Mouse (Mus musculus): ENCODE measurements around the gene Methig1. TPM values are rescaled to one million over a fixed set of nuclear protein-coding genes. Genes with fewer than 3 reads are reported as not detected.
"Not testable (repeated sequence)": the region's sequence is repeated elsewhere in the genome, so short reads cannot be mapped to it uniquely, and the experiment has no call there.

Methig1 gene
- total RNA-seq, 2 experiments from 2014 or later: not detected

DNA sequence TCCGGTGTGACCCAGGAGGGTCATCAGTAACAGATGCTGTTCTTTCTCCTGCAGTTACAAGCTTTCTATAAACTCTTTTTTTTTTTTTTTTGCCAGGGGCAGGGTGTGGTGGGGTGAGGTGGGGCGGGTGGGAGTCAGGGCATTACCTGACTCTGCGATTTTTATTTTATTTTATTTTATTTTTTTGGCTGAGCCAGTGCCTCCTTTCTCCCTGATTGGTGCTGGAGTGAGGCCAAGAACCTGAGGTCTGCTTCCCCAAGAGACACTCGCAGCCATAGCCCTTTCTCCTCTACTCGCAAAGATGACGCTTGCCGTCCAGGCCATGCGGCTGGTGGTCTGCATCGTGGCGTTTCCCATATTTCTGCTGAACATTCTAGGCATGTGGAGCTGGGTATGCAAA lies 18.3 kb upstream of the Methig1 start, which contains the start of gene Mettl7a3:
Gene Mettl7a3 (plus strand): TSS at position 301 of the 400 bp plus-strand sequence.
- no peak for DNase-seq (ENCODE audit: low spot score in 2 of 2)
- intact Hi-C loops (cut with DNase I): no loop called here

DNA sequence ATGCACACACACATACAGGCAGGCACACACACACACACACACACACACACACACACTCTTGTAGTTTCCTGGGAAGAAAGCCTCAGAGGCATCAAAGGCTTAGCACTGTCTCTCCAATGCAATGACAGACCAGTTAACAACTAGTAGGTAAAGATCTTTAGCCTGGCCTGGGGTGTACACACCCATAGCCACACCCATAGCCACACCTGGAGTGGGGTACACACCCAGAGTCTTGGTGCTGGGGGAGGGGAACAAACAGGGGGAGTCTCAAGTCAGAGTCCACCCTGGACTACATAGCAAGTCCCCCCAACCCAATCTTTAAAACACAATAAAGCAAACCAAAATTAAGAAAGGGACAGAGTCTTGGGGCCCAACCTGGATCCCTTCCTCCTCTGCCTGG lies 15.6 kb upstream of the Methig1 start:
- DNase-seq (ENCODE audit: low spot score in 2 of 2); intact Hi-C loops (cut with DNase I): not testable (repeated sequence)

DNA sequence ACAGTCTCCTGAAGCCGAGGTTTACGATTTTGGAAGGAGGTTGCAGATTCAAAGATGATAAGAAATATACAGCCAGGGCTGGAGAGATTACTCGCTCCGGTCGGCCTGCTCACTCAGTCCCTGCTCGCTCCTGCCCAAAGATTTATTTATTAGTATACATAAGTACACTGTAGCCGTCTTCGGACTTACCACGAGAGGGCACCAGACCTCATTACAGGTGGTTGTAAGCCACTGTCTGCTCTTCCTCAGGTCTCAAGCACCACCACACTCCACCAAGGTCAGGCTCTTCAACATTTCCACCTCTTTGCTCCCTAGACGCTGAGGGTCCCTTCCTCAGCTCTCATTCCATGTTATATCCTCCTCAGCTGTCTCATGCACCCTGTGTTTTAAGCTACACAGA lies 15.1 kb upstream of the Methig1 start:
- DNase-seq (ENCODE audit: low spot score in 2 of 2): peak in 1 of 2 experiments; percentile 20
- intact Hi-C loops (cut with DNase I): not testable (repeated sequence)

DNA sequence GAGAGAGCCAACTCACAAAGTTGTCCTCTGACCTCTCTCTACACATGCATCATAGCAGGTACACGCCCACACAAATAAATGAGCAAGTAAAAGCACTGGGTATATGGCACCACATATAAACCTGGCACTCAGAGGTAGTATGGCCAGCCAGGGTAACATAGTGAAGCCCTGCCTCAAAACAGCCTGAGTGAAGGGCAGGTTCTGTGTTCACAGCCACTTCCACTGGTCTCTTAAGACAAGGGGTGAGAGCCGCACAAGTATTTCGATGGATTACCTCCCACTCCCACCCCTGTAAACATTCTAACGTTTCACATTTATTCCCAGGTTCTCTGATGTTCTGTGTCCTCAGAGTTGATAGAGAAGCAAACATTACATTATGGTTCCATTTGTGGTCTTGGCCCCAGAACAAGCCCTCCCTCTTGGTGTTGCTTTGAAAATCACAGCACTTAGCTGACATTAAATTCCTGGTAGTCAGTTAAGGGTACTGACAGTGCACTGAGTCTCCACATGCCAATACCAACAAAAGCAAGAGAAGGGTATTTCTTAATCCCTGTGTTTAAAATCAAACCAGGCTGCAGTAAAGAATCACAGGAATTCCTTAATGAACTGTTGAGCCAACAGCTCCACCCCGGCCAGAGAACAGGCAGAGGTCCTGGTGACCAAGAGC lies 11.5 kb upstream of the Methig1 start:
- DNase-seq (ENCODE audit: low spot score in 2 of 2); intact Hi-C loops (cut with DNase I): not testable (repeated sequence)

DNA sequence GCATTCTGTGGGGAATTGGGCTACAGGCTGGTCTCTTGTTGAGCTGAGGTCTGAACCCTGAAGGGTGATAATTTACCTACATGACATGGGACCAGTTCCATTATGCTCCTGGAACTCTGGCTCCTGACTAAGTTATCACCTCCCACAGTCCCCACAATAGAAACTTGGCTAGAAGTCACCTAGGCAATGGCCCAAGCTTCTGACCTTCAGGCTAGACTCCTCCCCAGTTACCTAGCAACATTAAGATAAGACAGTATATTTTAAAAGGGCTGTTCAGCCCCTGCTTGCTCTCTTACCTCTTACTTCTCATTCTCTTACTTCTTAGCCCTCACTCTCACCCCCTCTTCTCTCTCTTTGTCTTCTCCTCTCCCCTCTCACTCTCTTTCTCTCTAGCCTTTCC lies 7.5 kb upstream of the Methig1 start:
- intact Hi-C loops (cut with DNase I): no loop called here

DNA sequence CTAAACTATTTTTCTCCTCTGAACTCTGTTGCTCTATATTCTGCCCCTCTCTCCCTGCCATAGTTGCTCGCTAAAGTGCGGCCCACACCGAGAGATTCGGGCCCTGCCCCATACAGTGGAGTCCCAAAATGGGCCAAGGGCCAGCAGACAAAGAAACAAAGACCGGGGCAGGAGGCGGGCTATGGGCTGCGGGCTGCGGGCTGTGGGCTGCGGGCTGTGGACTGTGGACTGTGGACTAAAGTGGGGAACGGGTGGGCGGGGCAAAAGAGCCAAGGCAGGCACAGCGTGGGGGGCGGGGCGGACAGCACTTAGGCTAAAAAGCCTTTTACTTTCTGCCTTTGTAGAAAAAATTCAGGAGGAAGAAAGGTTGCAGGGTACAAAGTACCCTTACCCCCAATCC lies 6.2 kb upstream of the Methig1 start:
- intact Hi-C loops (cut with DNase I): no loop called here
- no peak for DNase-seq (ENCODE audit: low spot score in 2 of 2)

More for the DNA sequence above, 7.5 kb upstream of the Methig1 start:
- no peak for DNase-seq (ENCODE audit: low spot score in 2 of 2)

DNA sequence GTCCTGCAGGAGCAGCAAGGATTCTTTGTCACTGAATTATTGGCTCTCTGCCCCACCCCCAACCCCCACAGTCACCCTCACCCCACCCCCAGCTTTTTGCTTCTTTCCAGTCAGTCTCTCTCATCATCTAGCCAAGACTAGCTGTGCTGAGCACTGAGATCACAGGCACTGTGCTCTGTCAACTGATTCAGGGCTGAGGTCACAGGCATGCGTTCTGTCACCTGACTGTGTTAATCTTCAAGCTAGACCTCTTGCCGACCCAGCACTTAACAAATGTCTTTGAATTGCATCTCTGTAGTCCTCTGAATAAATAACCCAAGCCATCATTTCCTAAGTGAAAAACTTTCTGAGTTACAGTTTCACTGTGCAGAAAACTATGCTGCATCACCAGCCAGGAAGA lies 3.5 kb upstream of the Methig1 start:
- no peak for DNase-seq (ENCODE audit: low spot score in 2 of 2)
- intact Hi-C loops (cut with DNase I): no loop called here

DNA sequence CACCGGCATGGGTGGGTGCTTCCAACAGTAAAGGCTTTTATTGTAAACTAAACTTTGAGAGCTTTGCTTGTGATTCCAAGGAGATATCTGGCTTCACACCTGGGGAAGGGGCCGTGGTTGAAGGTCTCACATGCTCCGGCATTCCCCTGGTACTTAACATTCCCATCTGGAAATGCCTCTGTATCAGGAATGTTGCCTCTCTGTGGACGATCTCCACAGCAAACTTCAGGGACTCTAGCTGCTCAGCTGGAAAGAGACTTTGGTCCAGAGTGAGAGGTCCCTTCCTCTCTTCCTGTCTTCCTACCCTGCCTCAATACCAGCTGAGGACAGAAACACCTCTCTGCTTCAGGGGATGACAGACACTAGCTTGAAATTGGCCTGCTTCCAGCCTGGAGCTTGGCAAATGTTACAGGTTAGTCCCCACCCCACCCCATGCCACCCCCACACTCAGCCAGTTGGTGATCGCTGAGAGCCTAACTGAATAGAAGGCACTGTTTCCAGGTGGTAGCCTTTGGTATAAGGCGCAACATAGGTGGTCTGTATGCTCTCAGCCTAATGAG lies 1.4 kb upstream of the Methig1 start:
- DNase-seq (ENCODE audit: low spot score in 2 of 2): no peak
- intact Hi-C loops (cut with DNase I): no loop called here

DNA sequence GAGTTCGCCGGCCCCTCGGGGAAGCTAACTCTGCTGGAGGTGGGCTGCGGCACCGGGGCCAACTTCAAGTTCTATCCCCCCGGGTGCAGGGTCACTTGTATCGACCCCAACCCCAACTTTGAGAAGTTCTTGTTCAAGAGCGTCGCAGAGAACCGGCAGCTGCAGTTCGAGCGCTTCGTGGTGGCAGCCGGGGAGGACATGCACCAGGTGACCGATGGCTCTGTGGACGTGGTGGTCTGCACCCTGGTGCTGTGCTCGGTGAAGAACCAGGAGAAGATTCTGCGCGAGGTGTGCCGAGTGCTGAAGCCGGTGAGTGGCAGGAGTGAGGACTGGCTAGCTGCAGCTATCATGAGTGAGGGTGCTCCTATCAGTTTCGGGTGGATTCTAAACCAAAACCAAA lies 450 bp downstream of the Methig1 start:
- intact Hi-C loops (cut with DNase I): not testable (repeated sequence)

DNA sequence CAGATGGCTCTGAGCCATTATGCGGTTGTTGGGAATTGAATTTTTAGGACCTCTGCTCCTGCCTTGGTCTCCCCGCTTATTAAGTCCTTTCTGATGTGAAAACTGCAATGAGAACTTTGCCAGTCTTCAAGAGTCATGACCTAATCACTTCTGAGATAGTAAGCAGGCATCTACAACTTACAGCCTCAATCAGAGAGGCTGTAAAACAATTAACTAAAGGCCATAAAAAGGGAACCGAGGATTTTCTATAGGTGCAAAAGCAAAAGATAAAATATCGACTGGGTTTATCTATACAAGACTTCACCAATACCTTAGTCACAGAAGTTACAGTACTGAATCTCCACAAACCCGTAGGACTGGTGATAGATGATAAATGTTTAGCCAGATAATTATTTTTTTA lies 2.9 kb downstream of the Methig1 start:
- intact Hi-C loops (cut with DNase I): no loop called here
- no peak for DNase-seq (ENCODE audit: low spot score in 2 of 2)

More for the DNA sequence above, 450 bp downstream of the Methig1 start:
- not testable (repeated sequence) for DNase-seq (ENCODE audit: low spot score in 2 of 2)

DNA sequence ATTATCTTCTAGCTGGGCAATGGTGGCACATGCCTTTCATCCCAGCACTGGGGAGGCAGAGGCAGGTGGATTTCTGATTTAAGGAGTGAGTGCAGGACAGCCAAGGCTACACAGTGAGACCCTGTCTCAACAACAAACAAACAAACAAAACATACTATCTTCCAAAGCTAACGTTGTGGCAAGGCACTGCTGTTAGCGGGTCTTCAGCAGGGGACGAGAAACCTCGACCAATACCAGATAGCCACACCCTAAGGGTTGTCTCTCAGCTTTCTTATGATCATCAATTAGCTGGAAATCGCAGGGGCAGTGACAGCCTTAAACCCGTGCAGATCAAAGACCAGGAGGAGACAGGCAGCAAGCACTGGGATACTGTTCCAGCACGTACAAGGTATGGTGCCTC lies 11.3 kb downstream of the Methig1 start, which contains the start of gene Higd1c:
Gene Higd1c (plus strand): TSS at position 301 of the 400 bp plus-strand sequence.
- DNase-seq (ENCODE audit: low spot score in 2 of 2): no peak
- intact Hi-C loops (cut with DNase I): no loop called here

DNA sequence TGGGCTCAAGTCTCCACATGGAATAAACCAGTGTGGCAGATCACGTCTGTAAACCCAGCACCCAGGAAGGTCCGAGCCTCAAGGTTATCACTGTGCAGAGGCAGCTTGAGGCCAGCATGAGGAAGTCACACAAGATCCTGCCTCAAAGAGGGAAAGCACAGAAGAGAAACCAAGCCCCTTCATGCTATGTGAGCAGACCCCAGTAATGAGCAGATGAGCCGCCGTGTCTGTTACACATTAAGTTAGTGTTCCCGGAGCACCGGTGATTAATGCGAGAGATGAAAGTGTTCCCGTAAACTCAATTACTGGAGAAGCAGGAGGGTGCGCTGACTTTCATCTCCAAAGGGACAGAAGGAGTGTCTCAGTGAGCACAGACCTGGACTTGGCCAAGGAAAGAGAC lies 13.0 kb downstream of the Methig1 start:
- DNase-seq (ENCODE audit: low spot score in 2 of 2); intact Hi-C loops (cut with DNase I): not testable (repeated sequence)

DNA sequence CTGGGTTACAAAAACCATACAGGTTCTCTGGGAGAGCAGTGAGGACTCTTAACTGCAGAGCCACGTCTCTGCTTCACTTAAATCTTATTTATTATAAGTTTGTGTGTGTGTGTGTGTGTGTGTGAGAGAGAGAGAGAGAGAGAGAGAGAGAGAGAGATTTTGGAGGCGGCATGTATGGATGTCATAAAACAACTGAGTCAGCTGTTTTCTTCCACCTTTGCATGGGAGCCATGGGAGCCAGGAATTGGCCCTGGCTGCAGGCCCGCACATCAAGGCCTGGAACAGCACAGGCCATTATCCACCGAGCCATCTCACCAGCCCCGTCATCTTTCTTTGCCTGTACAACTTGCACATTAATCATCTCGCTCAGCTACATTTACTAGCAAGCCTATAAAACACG lies 14.2 kb downstream of the Methig1 start:
- DNase-seq (ENCODE audit: low spot score in 2 of 2): no peak
- intact Hi-C loops (cut with DNase I): no loop called here

DNA sequence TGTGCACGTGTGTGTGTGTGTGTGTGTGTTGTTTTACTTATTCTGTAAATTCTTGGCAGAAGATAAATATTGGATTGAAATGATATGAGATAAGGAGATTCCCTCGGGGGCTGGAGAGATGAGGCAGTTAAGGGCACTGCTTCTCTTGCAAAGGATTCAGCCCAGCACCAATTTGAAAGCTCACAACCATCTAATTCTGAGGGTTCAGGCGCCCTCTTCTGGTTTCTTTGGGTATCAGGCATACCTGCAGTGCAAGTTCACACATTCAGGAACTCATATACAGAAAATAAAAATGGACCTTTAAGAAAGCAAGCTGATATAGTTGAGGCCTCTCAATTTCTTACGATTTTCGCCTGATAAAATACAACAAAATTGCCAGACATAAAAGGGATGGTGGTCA lies 22.1 kb downstream of the Methig1 start:
- intact Hi-C loops (cut with DNase I): loop anchor here (5.0 kb wide), 1 partner anchor 113 kb away; no protein-coding TSS in a partner anchor

DNA sequence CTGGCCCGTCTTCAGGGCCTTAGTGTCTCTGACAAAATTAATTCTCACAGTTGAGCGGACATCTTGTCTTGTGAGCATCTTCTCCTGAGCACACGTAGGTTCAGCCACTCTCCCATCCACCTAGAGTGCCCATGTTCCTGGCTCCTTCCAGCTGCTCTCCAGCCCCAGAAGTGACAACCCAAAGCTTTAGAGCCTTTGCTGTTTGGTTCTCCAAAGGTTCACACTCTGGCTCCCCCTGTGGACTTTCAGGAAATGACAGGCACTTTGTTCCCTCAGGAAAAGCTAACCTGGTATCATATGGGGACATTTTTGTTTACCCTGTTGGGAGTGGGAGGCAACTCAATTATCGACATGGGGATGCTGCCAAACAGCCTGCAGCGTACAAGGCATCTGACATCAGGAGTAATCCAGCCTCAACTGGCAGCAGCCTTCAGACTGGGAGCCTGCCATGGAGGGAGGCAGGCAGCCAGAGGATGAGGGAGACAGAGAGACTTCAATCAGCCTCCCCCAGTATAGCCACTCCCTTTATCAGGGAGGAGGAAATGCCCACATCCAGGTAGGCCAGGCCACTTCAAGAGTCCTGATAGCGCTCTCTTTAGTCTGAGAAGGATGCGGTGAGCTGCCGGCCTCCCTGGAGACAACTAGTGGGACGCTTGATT lies 25.0 kb downstream of the Methig1 start:
- DNase-seq (ENCODE audit: low spot score in 2 of 2): not testable (repeated sequence)
- intact Hi-C loops (cut with DNase I): loop anchor here (5.0 kb wide), 1 partner anchor 116 kb away; no protein-coding TSS in a partner anchor

More for the DNA sequence above, 22.1 kb downstream of the Methig1 start:
- peak; percentile 49 to 57 for DNase-seq (ENCODE audit: low spot score in 2 of 2)

DNA sequence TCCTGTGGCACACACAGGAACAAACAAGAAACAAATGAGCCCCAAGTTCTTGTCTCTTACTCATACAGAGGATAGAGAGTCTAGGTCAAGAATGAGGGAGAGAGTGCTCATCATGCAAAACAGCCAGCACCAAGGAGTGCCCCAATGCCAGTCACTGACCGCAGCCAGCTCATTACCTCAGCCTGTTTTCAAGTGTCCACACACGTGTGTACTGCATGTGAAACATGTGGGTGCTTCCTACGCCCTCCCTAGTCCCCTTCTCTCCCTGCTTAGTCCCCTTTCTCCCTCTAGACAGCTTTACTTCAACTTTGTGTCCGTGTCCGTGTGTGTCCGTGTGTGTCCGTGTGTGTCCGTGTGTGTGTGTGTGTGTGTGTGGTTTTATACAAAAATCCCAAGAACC lies 26.7 kb downstream of the Methig1 start:
- no peak for DNase-seq (ENCODE audit: low spot score in 2 of 2)
- intact Hi-C loops (cut with DNase I): loop anchor here (5.0 to 10.0 kb wide), 2 partner anchors 75 to 117 kb away; no protein-coding TSS in a partner anchor

DNA sequence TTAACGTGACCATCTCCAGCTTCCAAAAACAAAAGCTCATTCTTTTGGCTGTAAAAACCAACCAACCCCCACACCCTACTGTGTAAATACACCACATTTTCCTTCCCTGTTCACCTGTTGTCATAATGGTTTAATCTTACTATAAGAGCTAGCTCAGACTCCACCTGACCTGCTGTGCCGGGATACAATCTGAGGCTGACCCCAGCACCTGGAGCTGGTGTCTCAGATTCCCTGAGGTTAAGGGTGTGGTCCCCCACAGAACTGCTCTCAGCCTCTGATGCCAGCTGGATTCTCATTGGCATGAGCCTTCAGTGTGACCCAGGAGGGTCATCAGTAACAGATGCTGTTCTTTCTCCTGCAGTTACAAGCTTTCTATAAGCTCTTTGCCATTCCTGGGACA lies 27.2 kb downstream of the Methig1 start:
- DNase-seq (ENCODE audit: low spot score in 2 of 2): no peak
- intact Hi-C loops (cut with DNase I): loop anchor here (10.0 kb wide), 1 partner anchor 75 kb away; no protein-coding TSS in a partner anchor

DNA sequence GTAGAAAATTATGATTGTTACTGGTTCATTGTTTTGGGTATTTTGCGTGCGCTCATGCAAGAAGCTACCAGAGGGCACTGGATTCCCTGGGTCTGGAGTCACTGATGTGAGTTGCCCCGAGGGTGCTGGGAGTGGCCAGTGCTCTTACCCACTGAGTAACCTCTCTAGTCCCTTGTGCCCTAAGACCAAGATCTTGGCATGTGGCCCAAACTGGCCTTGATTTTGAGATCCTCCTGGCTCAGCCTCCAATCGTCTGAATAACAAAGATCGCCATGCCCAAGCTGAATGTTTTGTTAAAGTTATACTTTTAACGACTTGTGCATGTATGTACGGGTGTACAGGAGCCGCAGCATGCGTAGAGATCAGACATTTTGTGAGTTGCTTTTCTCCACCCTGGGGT lies 32.8 kb downstream of the Methig1 start:
- intact Hi-C loops (cut with DNase I): loop anchor here (10.0 kb wide), 1 partner anchor 69 kb away; no protein-coding TSS in a partner anchor
- no peak for DNase-seq (ENCODE audit: low spot score in 2 of 2)

DNA sequence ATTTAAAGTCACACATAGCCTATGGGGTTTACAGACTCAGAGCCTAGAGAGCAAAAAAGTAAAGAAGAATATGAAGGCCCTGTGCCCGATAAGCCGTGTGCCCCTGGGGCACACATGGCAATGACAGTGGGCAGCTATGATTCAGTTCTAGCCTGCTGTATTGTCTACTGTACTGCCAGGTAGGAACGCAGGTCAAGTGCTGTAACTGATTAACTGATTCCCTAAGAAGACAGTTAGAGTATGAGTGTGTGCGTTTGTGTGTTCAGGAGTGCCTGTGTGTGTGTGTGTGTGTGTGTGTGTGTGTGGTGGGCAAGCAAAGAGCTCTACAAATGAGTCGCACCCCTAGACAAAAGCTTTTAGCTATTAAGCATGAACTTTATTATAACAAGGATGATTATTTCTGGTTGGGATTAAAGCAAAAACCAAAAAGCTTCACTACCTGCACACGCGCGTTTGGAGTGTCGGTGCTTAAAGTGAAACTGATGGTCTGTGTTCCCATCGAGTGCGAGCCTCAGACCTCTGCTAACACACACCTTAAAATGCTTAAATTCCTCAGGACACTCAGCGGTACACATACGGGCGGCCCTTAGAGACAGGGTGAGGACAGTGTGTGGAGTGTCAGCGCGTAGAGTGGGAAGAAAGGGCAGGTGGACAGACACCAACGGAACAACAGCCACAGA lies 34.7 kb downstream of the Methig1 start:
- no peak for DNase-seq (ENCODE audit: low spot score in 2 of 2)
- intact Hi-C loops (cut with DNase I): loop anchor here (10.0 kb wide), 1 partner anchor 67 kb away; no protein-coding TSS in a partner anchor
